Mouse (Mus musculus) c-Kit-positive CD71-positive TER-119-positive erythroid progenitor cells, embryonic 14.5 days (primary cell): ENCODE measurements around the gene Epp13.
A peak's percentile ranks its signal among the peaks of the same experiment; 100 is the strongest.
"Not testable (repeated sequence)": the region's sequence is repeated elsewhere in the genome, so short reads cannot be mapped to it uniquely, and the experiment has no call there.

Experiments
- DNase-seq: peaks from one replicate; pipeline ENCODE4 v3.0.0-alpha.2; 2013; ENCODE audit warnings: low spot score

Epp13 gene

GRCm38 (mm10) chr7:6285842-6286705, 33.6 kb downstream of the Epp13 start, which contains the start of gene Zfp667:
Gene Zfp667 (plus strand): TSS chr7:6286579.
- DNase-seq, result peak; percentile 93

- peak; percentile 62 for DNase-seq
These were observed 34.5 kb downstream of the Epp13 start for GRCm38 (mm10) chr7:6286921-6287531.

- not testable (repeated sequence) for DNase-seq
These were observed 38.6 kb downstream of the Epp13 start for GRCm38 (mm10) chr7:6291121-6291520.

- not testable (repeated sequence) for DNase-seq
These were observed 48.3 kb downstream of the Epp13 start for GRCm38 (mm10) chr7:6300796-6301195.

- peak; percentile 47 for DNase-seq
These were observed 78.1 kb downstream of the Epp13 start for GRCm38 (mm10) chr7:6330458-6331232.

- DNase-seq, result peak; percentile 77
These were observed 78.9 kb downstream of the Epp13 start, which contains the start of gene Zfp583 for GRCm38 (mm10) chr7:6331233-6331956. Gene Zfp583 (minus strand): TSS chr7:6331285.
